Mouse (Mus musculus) stomach, embryonic 14.5 days (tissue): Measurements from ENCODE around the gene Gm10840. TPM values are rescaled to one million over a fixed set of nuclear protein-coding genes. Genes with fewer than 3 reads are reported as not detected.

Experiments
- ATAC-seq: fragments of 200-750 bp; cut with Nextera tagmentation; 2 replicates; pipeline ENCODE4 v1.8.0; 2017; ENCODE audit warnings: low read depth, moderate TSS enrichment; ENCODE audit not compliant: insufficient number of reproducible peaks, insufficient read depth, low FRiP score
- H3K27ac ChIP-seq: fragments of 300-500 bp; sonication (generic); 2 replicates; pipeline ENCODE4 v1.5.1; 2014; ENCODE audit warnings: mild to moderate bottlenecking, low read length, moderate library complexity, mixed read lengths
- H3K27me3 ChIP-seq: fragments of 300-500 bp; sonication (generic); 2 replicates; pipeline ENCODE4 v1.6.1; 2014; ENCODE audit warnings: low read length, control low read depth, mixed read lengths; ENCODE audit not compliant: control insufficient read depth, insufficient read depth
- H3K36me3 ChIP-seq: fragments of 300-500 bp; sonication (generic); 2 replicates; pipeline ENCODE4 v1.6.1; 2014; ENCODE audit warnings: mild to moderate bottlenecking, control low read depth, low read length, moderate library complexity, mixed read lengths; ENCODE audit not compliant: control insufficient read depth, insufficient read depth
- H3K4me1 ChIP-seq: fragments of 300-500 bp; sonication (generic); 2 replicates; pipeline ENCODE4 v1.6.1; 2014; ENCODE audit warnings: low read length, control low read depth, mixed read lengths; ENCODE audit not compliant: control insufficient read depth, insufficient read depth
- H3K4me2 ChIP-seq: fragments of 300-500 bp; sonication (generic); replicated peaks from 2 replicates; pipeline ENCODE4 v1.6.1; 2014; ENCODE audit warnings: low read depth, low read length, control low read depth
- H3K4me3 ChIP-seq: fragments of 300-500 bp; sonication (generic); 2 replicates; pipeline ENCODE4 v1.5.1; 2014; ENCODE audit warnings: low read depth, low read length, control low read depth
- H3K9ac ChIP-seq: fragments of 300-500 bp; sonication (generic); replicated peaks from 2 replicates; pipeline ENCODE4 v1.6.1; 2014; ENCODE audit warnings: low read depth, mild to moderate bottlenecking, control low read depth, low read length, moderate library complexity, mixed read lengths
- H3K9me3 ChIP-seq: fragments of 300-500 bp; sonication (generic); 2 replicates; pipeline ENCODE4 v1.6.1; 2016; ENCODE audit warnings: low read depth, low read length, control low read depth; ENCODE audit not compliant: control insufficient read depth
- WGBS: fragments of 180-500 bp; shearing (Covaris S2); extraction: QIAGEN DNeasy Blood & Tissue Kit; methylation state at CpG from one replicate; pipeline ENCODE4 v1.1.7; 2014; 5-methylcytosine and 5-hydroxymethylcytosine counted together
- polyA plus RNA-seq: library from polyadenylated mRNA; unstranded; fragments of >200 nt; fragmentation: Nextera tagmentation; extraction: Ambion mirVana; gene quantifications from 2 replicates; pipeline ENCODE4 v1.2.1, GENCODE M21; 2014

The Gm10840 gene
- polyA plus RNA-seq, 1 experiment from 2014 or later, result not detected

GRCm38 (mm10) chr11:106179711-106180448 is 19.2 kb downstream of the Gm10840 start:
- WGBS, result 67% methylated on average over 7 of the region's 7 CpGs
- no peak overlapping the region for H3K4me2 ChIP-seq
- no peaks in the 10 kb centered on the region for H3K4me1 ChIP-seq
- ATAC-seq, result no peak
- H3K4me3 ChIP-seq, result no peak overlapping the region
- H3K36me3 ChIP-seq, result no peaks in the 10 kb centered on the region; the same call in 1 of the 2 replicates
- no peaks in the 10 kb centered on the region for H3K27me3 ChIP-seq
- no peak overlapping the region for H3K9ac ChIP-seq
- no peaks in the 10 kb centered on the region for H3K9me3 ChIP-seq
- no peak overlapping the region for H3K27ac ChIP-seq

- 85% methylated on average over 2 of the region's 2 CpGs for WGBS
These were observed 19.8 kb downstream of the Gm10840 start for GRCm38 (mm10) chr11:106180449-106180801.

GRCm38 (mm10) chr11:106187326-106187725 is 26.7 kb downstream of the Gm10840 start:
- H3K4me2 ChIP-seq, result no peak overlapping the region
- no peak overlapping the region for H3K27ac ChIP-seq
- H3K4me3 ChIP-seq, result no peak overlapping the region
- no peaks in the 10 kb centered on the region for H3K27me3 ChIP-seq
- no peaks in the 10 kb centered on the region for H3K9me3 ChIP-seq
- H3K4me1 ChIP-seq, result no peaks in the 10 kb centered on the region
- ATAC-seq, result no peak
- H3K36me3 ChIP-seq, result no peaks in the 10 kb centered on the region; the same call in 1 of the 2 replicates
- 92% methylated on average over 4 of the region's 4 CpGs for WGBS
- H3K9ac ChIP-seq, result no peak overlapping the region

More at GRCm38 (mm10) chr11:106180449-106180801, 19.8 kb downstream of the Gm10840 start:
- no peaks in the 10 kb centered on the region for H3K9me3 ChIP-seq
- H3K36me3 ChIP-seq, result no peaks in the 10 kb centered on the region; the same call in 1 of the 2 replicates
- ATAC-seq, result no peak
- H3K27ac ChIP-seq, result no peak overlapping the region
- H3K27me3 ChIP-seq, result no peaks in the 10 kb centered on the region
- H3K4me1 ChIP-seq, result no peaks in the 10 kb centered on the region
- H3K9ac ChIP-seq, result no peak overlapping the region
- H3K4me2 ChIP-seq, result no peak overlapping the region
- no peak overlapping the region for H3K4me3 ChIP-seq

- no peak overlapping the region for H3K27ac ChIP-seq
These were observed 31.1 kb downstream of the Gm10840 start for GRCm38 (mm10) chr11:106191716-106192115.

GRCm38 (mm10) chr11:106192241-106192640 is 31.6 kb downstream of the Gm10840 start:
- Histone ChIP-seq H3K27me3 (no peaks in the 10 kb centered on the region), H3K4me2 (peak overlapping the region; percentile 65), H3K9ac (no peak overlapping the region), H3K36me3 (peaks cover 4% of the 10 kb centered on the region; the same call in 1 of the 2 replicates), H3K4me3 (peak overlapping the region; percentile 65), H3K9me3 (no peaks in the 10 kb centered on the region), H3K4me1 (peaks cover 3% of the 10 kb centered on the region; the same call in 1 of the 2 replicates), H3K27ac (no peak overlapping the region)
- no peak for ATAC-seq
- WGBS, result 85% methylated on average over 5 of the region's 5 CpGs

More at GRCm38 (mm10) chr11:106191716-106192115, 31.1 kb downstream of the Gm10840 start:
- H3K4me1 ChIP-seq, result peaks cover 3% of the 10 kb centered on the region; the same call in 1 of the 2 replicates
- 95% methylated on average over 3 of the region's 3 CpGs for WGBS
- no peak overlapping the region for H3K4me2 ChIP-seq
- no peak overlapping the region for H3K9ac ChIP-seq
- no peaks in the 10 kb centered on the region for H3K27me3 ChIP-seq
- H3K36me3 ChIP-seq, result peaks cover under 1% of the 10 kb centered on the region; the same call in 1 of the 2 replicates
- no peaks in the 10 kb centered on the region for H3K9me3 ChIP-seq
- ATAC-seq, result no peak
- H3K4me3 ChIP-seq, result no peak overlapping the region

- 8% methylated on average over 19 of the region's 19 CpGs for WGBS
- peak overlapping the region; percentile 75 for H3K27ac ChIP-seq
These were observed 32.2 kb downstream of the Gm10840 start for GRCm38 (mm10) chr11:106192657-106193370.

GRCm38 (mm10) chr11:106193371-106194154 is 32.9 kb downstream of the Gm10840 start:
- peak overlapping the region; percentile 63 for H3K9ac ChIP-seq
- peak; percentile 97 for ATAC-seq
- WGBS, result under 1% methylated on average over 44 of the region's 44 CpGs

More at GRCm38 (mm10) chr11:106192657-106193370, 32.2 kb downstream of the Gm10840 start:
- Histone ChIP-seq H3K4me2 (peak overlapping the region; percentile 65), H3K4me3 (peak overlapping the region; percentile 65), H3K9ac (peak overlapping the region; percentile 63), H3K36me3 (peaks cover 8% of the 10 kb centered on the region; the same call in 1 of the 2 replicates), H3K9me3 (no peaks in the 10 kb centered on the region), H3K4me1 (peaks cover 3% of the 10 kb centered on the region; the same call in 1 of the 2 replicates), H3K27me3 (no peaks in the 10 kb centered on the region)
- ATAC-seq, result peak; percentile 59; the same call in 1 of the 2 replicates

GRCm38 (mm10) chr11:106194155-106194541 is 33.5 kb downstream of the Gm10840 start:
- peaks cover 15% of the 10 kb centered on the region for H3K36me3 ChIP-seq
- ATAC-seq, result no peak
- 20% methylated on average over 3 of the region's 3 CpGs for WGBS
- H3K9ac ChIP-seq, result peak overlapping the region; percentile 43; the same call in 1 of the 2 replicates
- no peaks in the 10 kb centered on the region for H3K27me3 ChIP-seq
- peak overlapping the region; percentile 65 for H3K4me2 ChIP-seq
- peak overlapping the region; percentile 84 for H3K27ac ChIP-seq
- H3K9me3 ChIP-seq, result no peaks in the 10 kb centered on the region
- H3K4me3 ChIP-seq, result peak overlapping the region; percentile 65
- H3K4me1 ChIP-seq, result peaks cover 3% of the 10 kb centered on the region; the same call in 1 of the 2 replicates

More at GRCm38 (mm10) chr11:106193371-106194154, 32.9 kb downstream of the Gm10840 start:
- peaks cover 3% of the 10 kb centered on the region; the same call in 1 of the 2 replicates for H3K4me1 ChIP-seq
- H3K27ac ChIP-seq, result peak overlapping the region; percentile 84
- peak overlapping the region; percentile 65 for H3K4me3 ChIP-seq
- peak overlapping the region; percentile 65 for H3K4me2 ChIP-seq
- H3K36me3 ChIP-seq, result peaks cover 15% of the 10 kb centered on the region
- no peaks in the 10 kb centered on the region for H3K27me3 ChIP-seq
- no peaks in the 10 kb centered on the region for H3K9me3 ChIP-seq
